Mouse (Mus musculus): Measurements from ENCODE around the gene Vamp2. TPM values are rescaled to one million over a fixed set of nuclear protein-coding genes. Genes with fewer than 3 reads are reported as not detected.

Gene Vamp2
- total and polyA plus RNA-seq, 3 experiments, result 5.8 to 104 (median 31.8) TPM

- no peak for ATAC-seq (ENCODE audit: extremely low read depth, insufficient number of reproducible peaks, low FRiP score, poor library complexity, severe bottlenecking)
- Histone ChIP-seq H3K9me3 (replicated peaks) (no peaks in the 10 kb centered on the region), H3K36me3 (replicated peaks) (peaks cover 32% of the 10 kb centered on the region), H3K4me1 (ENCODE audit: insufficient read depth, low read depth, low read length) (peaks cover 39% of the 10 kb centered on the region), H3K4me3 (ENCODE audit: low read depth, low read length) (no peak overlapping the region), H3K27me3 (ENCODE audit: insufficient read depth, low read length) (peaks cover 21% of the 10 kb centered on the region)
- DNase-seq (ENCODE audit: low spot score), result no peak
- TF ChIP-seq TAL1 (conservative IDR thresholded peaks at IDR 0.05; ENCODE audit: low read depth, low read length), result no peak
- TF ChIP-seq POLR2AphosphoS5 (IDR thresholded peaks at IDR 0.05; ENCODE audit: insufficient replicate concordance, low read depth, low read length), result no peak
- TF ChIP-seq GATA1 (IDR thresholded peaks at IDR 0.05; ENCODE audit: borderline replicate concordance, low read length), result no peak
- no peak for TF ChIP-seq CTCF (IDR thresholded peaks at IDR 0.05; ENCODE audit: low read depth, low read length)
- no peak for TF ChIP-seq GATA2 (IDR thresholded peaks at IDR 0.05; ENCODE audit: borderline replicate concordance, low read depth, low read length)
Observed at GRCm38 (mm10) chr11:69111865-69112264, 23.6 kb downstream of the Vamp2 start.

DNA sequence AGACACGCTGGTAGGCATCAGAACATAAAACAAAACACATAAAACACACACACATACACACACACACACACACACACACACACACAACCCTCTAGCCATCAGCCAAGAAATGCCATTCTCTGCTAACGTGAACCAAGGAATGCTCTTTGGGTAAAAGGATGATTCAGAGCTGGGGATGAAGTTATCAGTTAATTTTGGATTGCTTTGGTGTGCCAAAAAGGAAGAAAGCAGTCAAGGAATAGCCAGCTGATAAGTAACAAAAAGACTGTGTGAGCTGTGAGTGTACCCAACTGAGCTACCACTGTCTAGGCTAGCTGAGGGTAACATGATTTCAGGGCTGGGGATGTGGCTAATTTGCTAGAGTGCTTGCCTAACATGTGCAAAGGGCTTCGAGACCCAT is 25.7 kb downstream of the Vamp2 start:
- DNase-seq (ENCODE audit: low spot score) (no peak), ATAC-seq (ENCODE audit: extremely low read depth, insufficient number of reproducible peaks, low FRiP score, poor library complexity, severe bottlenecking) (no peak)
- Histone ChIP-seq H3K4me1 (ENCODE audit: insufficient read depth, low read depth, low read length) (peaks cover 53% of the 10 kb centered on the region), H3K4me3 (ENCODE audit: low read depth, low read length) (no peak overlapping the region), H3K9me3 (replicated peaks) (no peaks in the 10 kb centered on the region), H3K27me3 (ENCODE audit: insufficient read depth, low read length) (peaks cover 21% of the 10 kb centered on the region), H3K36me3 (replicated peaks) (peaks cover 10% of the 10 kb centered on the region)
- TF ChIP-seq POLR2AphosphoS5 (IDR thresholded peaks at IDR 0.05; ENCODE audit: insufficient replicate concordance, low read depth, low read length) (no peak), GATA2 (IDR thresholded peaks at IDR 0.05; ENCODE audit: borderline replicate concordance, low read depth, low read length) (no peak)

GRCm38 (mm10) chr11:69114621-69115020 is 26.3 kb downstream of the Vamp2 start:
- peaks cover 52% of the 10 kb centered on the region for H3K4me1 ChIP-seq (ENCODE audit: insufficient read depth, low read depth, low read length)
- TF ChIP-seq TAL1 (conservative IDR thresholded peaks at IDR 0.05; ENCODE audit: low read depth, low read length) (no peak), POLR2AphosphoS5 (IDR thresholded peaks at IDR 0.05; ENCODE audit: insufficient replicate concordance, low read depth, low read length) (no peak), CTCF (IDR thresholded peaks at IDR 0.05; ENCODE audit: low read depth, low read length) (no peak), GATA1 (IDR thresholded peaks at IDR 0.05; ENCODE audit: borderline replicate concordance, low read length) (no peak), GATA2 (IDR thresholded peaks at IDR 0.05; ENCODE audit: borderline replicate concordance, low read depth, low read length) (no peak)
- H3K9me3 ChIP-seq (replicated peaks), result no peaks in the 10 kb centered on the region
- DNase-seq (ENCODE audit: low spot score) (no peak), ATAC-seq (ENCODE audit: extremely low read depth, insufficient number of reproducible peaks, low FRiP score, poor library complexity, severe bottlenecking) (no peak)
- H3K27me3 ChIP-seq (ENCODE audit: insufficient read depth, low read length), result peaks cover 21% of the 10 kb centered on the region
- H3K4me3 ChIP-seq (ENCODE audit: low read depth, low read length), result no peak overlapping the region
- peaks cover 4% of the 10 kb centered on the region for H3K36me3 ChIP-seq (replicated peaks)

DNA sequence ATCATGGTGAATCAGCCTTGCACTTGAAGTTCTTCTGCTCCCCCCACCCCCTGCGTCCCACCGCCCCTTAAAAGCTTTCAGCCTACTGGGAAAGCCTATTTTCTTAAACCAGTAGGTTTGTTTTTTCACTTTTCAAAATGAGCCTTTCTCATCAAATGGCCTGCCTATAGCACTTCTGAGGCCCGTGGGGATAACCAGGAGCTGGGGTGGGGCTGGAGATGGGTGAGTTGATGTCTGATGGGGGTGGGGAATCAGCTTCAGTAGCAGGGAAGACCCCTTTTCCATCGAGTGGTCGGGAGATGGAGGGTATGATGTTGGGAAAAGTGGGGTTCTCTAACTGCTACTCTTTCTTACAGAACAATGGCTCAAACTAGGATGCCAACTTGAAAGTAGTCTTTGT is 28.6 kb downstream of the Vamp2 start:
- no peaks in the 10 kb centered on the region for H3K36me3 ChIP-seq (replicated peaks)
- H3K27me3 ChIP-seq (ENCODE audit: insufficient read depth, low read length), result peaks cover 29% of the 10 kb centered on the region
- peaks cover 58% of the 10 kb centered on the region for H3K4me1 ChIP-seq (ENCODE audit: insufficient read depth, low read depth, low read length)
- DNase-seq (ENCODE audit: low spot score), result no peak
- H3K9me3 ChIP-seq (replicated peaks), result no peaks in the 10 kb centered on the region
- TF ChIP-seq TAL1 (conservative IDR thresholded peaks at IDR 0.05; ENCODE audit: low read depth, low read length), result no peak
- TF ChIP-seq CTCF (IDR thresholded peaks at IDR 0.05; ENCODE audit: low read depth, low read length), result no peak
- no peak for TF ChIP-seq GATA2 (IDR thresholded peaks at IDR 0.05; ENCODE audit: borderline replicate concordance, low read depth, low read length)
- no peak for TF ChIP-seq POLR2AphosphoS5 (IDR thresholded peaks at IDR 0.05; ENCODE audit: insufficient replicate concordance, low read depth, low read length)
- TF ChIP-seq GATA1 (IDR thresholded peaks at IDR 0.05; ENCODE audit: borderline replicate concordance, low read length), result no peak
- no peak for ATAC-seq (ENCODE audit: extremely low read depth, insufficient number of reproducible peaks, low FRiP score, poor library complexity, severe bottlenecking)
- H3K4me3 ChIP-seq (ENCODE audit: low read depth, low read length), result peak overlapping the region; percentile 3; the same call in 1 of the 2 replicates

DNA sequence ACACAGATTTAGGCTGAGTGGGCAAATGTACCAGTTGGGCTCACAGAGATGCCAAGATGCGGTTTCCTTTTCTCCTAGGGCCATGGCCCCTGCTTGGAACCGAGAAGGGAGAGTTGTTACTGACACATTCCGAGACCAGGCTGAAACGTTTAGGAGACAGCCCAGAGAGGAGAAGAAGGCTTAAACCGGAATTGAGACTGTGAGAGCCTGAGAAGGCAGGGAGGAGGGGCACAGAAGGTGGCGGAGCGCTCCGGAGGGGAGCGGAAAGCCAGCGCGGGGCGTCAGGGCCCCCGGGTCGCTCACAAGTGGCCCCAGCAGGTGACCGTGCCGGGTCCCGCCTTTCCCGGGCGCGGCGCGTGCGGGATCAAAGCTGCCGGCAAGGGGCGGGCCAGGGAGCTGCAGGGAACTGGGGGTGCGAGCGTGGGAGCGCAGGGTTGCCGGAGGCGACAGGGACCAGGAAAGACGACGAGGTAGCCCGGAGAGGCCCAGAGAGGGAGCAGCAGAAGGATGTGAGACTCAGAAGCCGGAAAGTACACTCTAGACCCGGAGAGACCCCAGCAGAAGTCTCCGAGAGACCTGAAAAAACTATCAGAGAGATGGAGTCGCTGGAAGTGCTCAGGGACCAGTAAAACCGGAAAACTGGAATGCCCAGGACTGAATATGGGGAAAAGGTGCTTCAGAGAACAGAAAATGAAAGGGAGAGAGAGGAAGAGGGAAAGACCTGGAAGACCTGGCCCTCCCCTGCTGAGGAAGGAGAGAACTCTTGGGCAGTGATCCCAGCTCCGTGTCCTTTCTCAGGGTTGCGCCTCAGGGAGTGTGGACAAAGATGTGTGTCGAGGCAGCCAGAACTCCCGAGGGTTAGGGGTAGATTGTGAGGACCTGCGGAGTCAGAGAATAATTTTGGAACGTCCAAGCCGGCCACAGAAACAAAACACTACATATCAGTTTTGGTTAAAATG is 29.7 kb downstream of the Vamp2 start:
- peak overlapping the region; percentile 74 for H3K4me3 ChIP-seq (ENCODE audit: low read depth, low read length)
- TF ChIP-seq GATA1 (IDR thresholded peaks at IDR 0.05; ENCODE audit: borderline replicate concordance, low read length) (no peak), GATA2 (IDR thresholded peaks at IDR 0.05; ENCODE audit: borderline replicate concordance, low read depth, low read length) (no peak), POLR2AphosphoS5 (IDR thresholded peaks at IDR 0.05; ENCODE audit: insufficient replicate concordance, low read depth, low read length) (no peak), CTCF (IDR thresholded peaks at IDR 0.05; ENCODE audit: low read depth, low read length) (no peak), TAL1 (conservative IDR thresholded peaks at IDR 0.05; ENCODE audit: low read depth, low read length) (no peak)
- no peaks in the 10 kb centered on the region for H3K9me3 ChIP-seq (replicated peaks)
- peaks cover 64% of the 10 kb centered on the region for H3K4me1 ChIP-seq (ENCODE audit: insufficient read depth, low read depth, low read length)
- peak; percentile 65 for DNase-seq (ENCODE audit: low spot score)
- no peaks in the 10 kb centered on the region for H3K36me3 ChIP-seq (replicated peaks)
- peaks cover 18% of the 10 kb centered on the region for H3K27me3 ChIP-seq (ENCODE audit: insufficient read depth, low read length)
- ATAC-seq (ENCODE audit: extremely low read depth, insufficient number of reproducible peaks, low FRiP score, poor library complexity, severe bottlenecking), result no peak

DNA sequence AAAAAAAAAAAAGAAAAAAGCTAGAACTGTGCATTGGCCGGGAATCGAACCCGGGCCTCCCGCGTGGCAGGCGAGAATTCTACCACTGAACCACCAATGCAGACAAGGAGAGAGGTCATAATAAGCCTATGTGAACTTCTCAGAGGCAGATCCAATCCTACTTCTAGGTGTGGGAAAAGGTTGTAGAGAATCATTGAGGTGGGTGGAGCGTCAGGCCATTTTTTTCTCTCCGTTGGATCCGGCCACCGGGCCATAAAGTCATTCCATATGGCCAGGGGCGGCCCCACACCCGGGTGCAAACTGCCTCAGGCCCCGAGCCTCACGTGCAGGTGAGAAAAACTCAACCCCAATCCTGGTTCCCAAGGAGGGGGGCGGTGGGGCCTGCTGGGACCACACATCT is 30.5 kb downstream of the Vamp2 start:
- peaks cover 17% of the 10 kb centered on the region for H3K27me3 ChIP-seq (ENCODE audit: insufficient read depth, low read length)
- H3K9me3 ChIP-seq (replicated peaks), result no peaks in the 10 kb centered on the region
- ATAC-seq (ENCODE audit: extremely low read depth, insufficient number of reproducible peaks, low FRiP score, poor library complexity, severe bottlenecking), result no peak
- H3K36me3 ChIP-seq (replicated peaks), result no peaks in the 10 kb centered on the region
- DNase-seq (ENCODE audit: low spot score), result peak; percentile 46
- H3K4me3 ChIP-seq (ENCODE audit: low read depth, low read length), result peak overlapping the region; percentile 74
- H3K4me1 ChIP-seq (ENCODE audit: insufficient read depth, low read depth, low read length), result peaks cover 68% of the 10 kb centered on the region
- TF ChIP-seq CTCF (IDR thresholded peaks at IDR 0.05; ENCODE audit: low read depth, low read length) (no peak), POLR2AphosphoS5 (IDR thresholded peaks at IDR 0.05; ENCODE audit: insufficient replicate concordance, low read depth, low read length) (no peak), GATA2 (IDR thresholded peaks at IDR 0.05; ENCODE audit: borderline replicate concordance, low read depth, low read length) (no peak), GATA1 (IDR thresholded peaks at IDR 0.05; ENCODE audit: borderline replicate concordance, low read length) (no peak), TAL1 (conservative IDR thresholded peaks at IDR 0.05; ENCODE audit: low read depth, low read length) (no peak)

All from G1E (cell line).